Mouse (Mus musculus): ENCODE measurements at regions not wholly inside any gene's neighbourhood (a gene's known extent, or its start where the extent isn't known, plus 50 kb on each side); places are given as distances from the start of the nearest gene placed in this dataset.
A peak's percentile ranks its signal among the peaks of the same experiment; 100 is the strongest.
"Not testable (repeated sequence)": the region's sequence is repeated elsewhere in the genome, so short reads cannot be mapped to it uniquely, and the experiment has no call there.

- no peak for DNase-seq (ENCODE audit: low spot score in 2 of 2)
These were observed 69.2 kb downstream of the Gm33543 start for GRCm38 (mm10) chr10:95773425-95773980.

- DNase-seq (ENCODE audit: low spot score in 2 of 2) = no peak
These were observed 69.8 kb downstream of the Gm33543 start for GRCm38 (mm10) chr10:95772811-95773424.

GRCm38 (mm10) chr10:95768974-95769373, 73.8 kb downstream of the Gm33543 start:
- DNase-seq (ENCODE audit: low spot score in 2 of 2) = no peak

GRCm38 (mm10) chr10:95767526-95768161, 75.1 kb downstream of the Gm33543 start:
- DNase-seq (ENCODE audit: low spot score in 2 of 2) = no peak

GRCm38 (mm10) chr10:95764129-95764528, 78.6 kb downstream of the Gm33543 start:
- DNase-seq (ENCODE audit: low spot score in 2 of 2) = no peak

- no peak for DNase-seq (ENCODE audit: low spot score in 2 of 2)
These were observed 80.1 kb downstream of the Gm33543 start for GRCm38 (mm10) chr10:95762632-95763031.

- DNase-seq (ENCODE audit: low spot score in 2 of 2) = no peak
These were observed 80.8 kb downstream of the Gm33543 start for GRCm38 (mm10) chr10:95761969-95762368.

GRCm38 (mm10) chr10:95760121-95760870, 82.4 kb downstream of the Gm33543 start:
- no peak for DNase-seq (ENCODE audit: low spot score in 2 of 2)

GRCm38 (mm10) chr10:95758181-95758580, 84.5 kb downstream of the Gm33543 start:
- no peak for DNase-seq (ENCODE audit: low spot score in 2 of 2)

- DNase-seq (ENCODE audit: low spot score in 2 of 2) = no peak
These were observed 82.2 kb upstream of the Anapc15-ps start for GRCm38 (mm10) chr10:95755429-95755828.

GRCm38 (mm10) chr10:95753396-95753905, 80.2 kb upstream of the Anapc15-ps start:
- DNase-seq (ENCODE audit: low spot score in 2 of 2) = no peak

GRCm38 (mm10) chr10:95748360-95748759, 75.1 kb upstream of the Anapc15-ps start:
- no peak for DNase-seq (ENCODE audit: low spot score in 2 of 2)

GRCm38 (mm10) chr10:95747939-95748338, 74.7 kb upstream of the Anapc15-ps start:
- no peak for DNase-seq (ENCODE audit: low spot score in 2 of 2)

GRCm38 (mm10) chr10:95745834-95746620, 72.8 kb upstream of the Anapc15-ps start:
- no peak for DNase-seq (ENCODE audit: low spot score in 2 of 2)

GRCm38 (mm10) chr10:95745254-95745653, 72.0 kb upstream of the Anapc15-ps start:
- DNase-seq (ENCODE audit: low spot score in 2 of 2) = no peak

GRCm38 (mm10) chr10:95743627-95744026, 70.4 kb upstream of the Anapc15-ps start:
- no peak for DNase-seq (ENCODE audit: low spot score in 2 of 2)

GRCm38 (mm10) chr10:95739421-95739820, 66.2 kb upstream of the Anapc15-ps start:
- no peak for DNase-seq (ENCODE audit: low spot score in 2 of 2)

GRCm38 (mm10) chr10:95736743-95737142, 63.5 kb upstream of the Anapc15-ps start:
- DNase-seq (ENCODE audit: low spot score in 2 of 2) = not testable (repeated sequence)

- DNase-seq (ENCODE audit: low spot score in 2 of 2) = no peak
These were observed 57.8 kb upstream of the Anapc15-ps start for GRCm38 (mm10) chr10:95731001-95731400.

- DNase-seq (ENCODE audit: low spot score in 2 of 2) = no peak
These were observed 56.6 kb upstream of the Anapc15-ps start for GRCm38 (mm10) chr10:95729890-95730289.

- DNase-seq (ENCODE audit: low spot score in 2 of 2) = peak; percentile 37 to 52
These were observed 52.7 kb upstream of the Anapc15-ps start for GRCm38 (mm10) chr10:95725910-95726309.
